Mouse (Mus musculus) liver, postnatal 0 days (tissue): Measurements from ENCODE around the gene Kin.

Experiments used
- CTCF ChIP-seq: sonication (generic); IDR thresholded peaks from 2 replicates; pipeline ENCODE4 v1.5.1; 2016; ENCODE audit warnings: antibody characterized with exemption, low read depth
- EP300 ChIP-seq: IDR thresholded peaks from 2 replicates; pipeline ENCODE4 v1.6.1; 2016; ENCODE audit warnings: antibody characterized with exemption, low read depth, mild to moderate bottlenecking

DNA sequence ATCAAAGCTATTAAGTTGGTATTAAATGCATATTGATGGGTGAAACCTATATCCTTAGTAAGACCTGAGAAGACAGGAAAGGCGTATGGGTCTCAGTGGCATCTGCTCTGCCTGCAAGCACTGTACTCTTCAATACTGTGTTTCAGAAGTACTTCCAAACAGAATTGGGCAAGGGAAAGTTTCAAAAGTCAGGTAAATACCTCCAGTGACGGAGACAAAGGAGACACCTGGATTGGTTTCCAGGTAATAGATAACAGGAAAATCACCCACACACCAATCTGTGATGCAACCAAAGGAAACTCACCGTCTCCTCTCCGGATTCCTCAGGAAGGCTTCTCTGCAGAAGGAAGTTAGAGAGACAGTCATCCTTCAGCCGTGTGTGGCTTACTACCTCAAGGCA, 47.1 kb downstream of the Kin start:
- no peak for TF ChIP-seq CTCF
- no peak for TF ChIP-seq EP300
